ENCODE assay signal across 28 mouse cellular contexts in the genomic region with DNA sequence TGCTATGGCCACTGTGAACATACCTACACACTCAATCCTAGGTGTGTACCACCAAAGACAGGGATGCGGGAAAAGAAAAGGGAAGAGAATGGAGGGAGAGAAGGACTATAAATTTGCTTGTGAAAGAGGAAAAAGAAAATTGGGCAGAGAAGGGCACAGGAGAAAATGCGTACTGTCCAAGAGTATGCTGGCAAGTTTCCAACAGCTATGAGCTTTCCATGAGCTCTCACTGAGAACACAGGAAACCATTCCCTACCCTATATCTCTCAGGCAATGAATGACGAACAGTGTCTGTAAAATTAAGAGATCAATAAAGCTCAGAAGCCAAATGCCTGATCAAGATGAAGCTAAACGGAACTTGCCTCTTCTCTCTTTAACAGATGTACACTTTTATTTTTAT.
DNase-seq lines count a peak whose midpoint lies in the region; ATAC-seq lines count a peak whose summit lies in the region.
"Had no signal": no experiment of that assay in that cellular context is flagged by ENCODE, and none has a peak within 500 bp of the region (broad histone marks: within the 10 kb centered on the region; RNA-seq: fewer than 3 reads in every experiment).

No protein-coding gene starts in this region.

- 0 out of 2 replicates have a peak overlapping the region, but pooled peaks have one; percentile 0 for H3K27ac ChIP-seq in hindbrain, embryonic 13.5 days
- H3K27ac ChIP-seq in hindbrain, embryonic 16.5 days (ENCODE audit: low read depth, low read length): no peak overlapping the region
- H3K27ac ChIP-seq in midbrain, embryonic 16.5 days (ENCODE audit: low read length): 0 out of 2 replicates have a peak overlapping the region, but pooled peaks have one; percentile 3
- no peak overlapping the region for H3K27ac ChIP-seq in midbrain, embryonic 15.5 days
- H3K27ac ChIP-seq: embryonic facial prominence, embryonic 13.5 days; heart, embryonic 13.5 days; kidney, postnatal 0 days; limb, embryonic 10.5 days; limb, embryonic 15.5 days; liver, embryonic 14.5 days; neural tube, embryonic 12.5 days had no signal

- peaks cover 41% of the 10 kb centered on the region for H3K4me1 ChIP-seq in hindbrain, embryonic 13.5 days (replicated peaks)
- H3K4me1 ChIP-seq in hindbrain, embryonic 16.5 days (ENCODE audit: control insufficient read depth, insufficient read depth, low read depth, low read length): peaks cover 15% of the 10 kb centered on the region
- peaks cover 16% of the 10 kb centered on the region for H3K4me1 ChIP-seq in midbrain, embryonic 16.5 days (ENCODE audit: control insufficient read depth, insufficient read depth, low read length)
- H3K4me1 ChIP-seq in midbrain, embryonic 15.5 days: peaks cover 35% of the 10 kb centered on the region

- ATAC-seq in hindbrain, embryonic 13.5 days (ENCODE audit: low FRiP score): no peak
- no peak for ATAC-seq in hindbrain, embryonic 16.5 days
- ATAC-seq in midbrain, embryonic 16.5 days: no peak
- no peak for ATAC-seq in midbrain, embryonic 15.5 days (replicated peaks)
- no peak for ATAC-seq in frontal cortex, adult (ENCODE audit: low TSS enrichment)
- ATAC-seq: activated CD4-positive, CD25-positive, alpha-beta regulatory T cell, adult 4 months; intestine, embryonic 16.5 days had no signal

- no peaks in the 10 kb centered on the region for H3K9me3 ChIP-seq in hindbrain, embryonic 13.5 days
- H3K9me3 ChIP-seq in hindbrain, embryonic 16.5 days (ENCODE audit: control insufficient read depth, low read length): no peaks in the 10 kb centered on the region
- no peaks in the 10 kb centered on the region for H3K9me3 ChIP-seq in midbrain, embryonic 16.5 days (replicated peaks; ENCODE audit: control insufficient read depth, low read length, poor library complexity, severe bottlenecking)
- H3K9me3 ChIP-seq in midbrain, embryonic 15.5 days: no peaks in the 10 kb centered on the region
- H3K9me3 ChIP-seq: embryonic facial prominence, embryonic 13.5 days; heart, embryonic 13.5 days; limb, embryonic 10.5 days; limb, embryonic 15.5 days; neural tube, embryonic 12.5 days had no signal

- peak; percentile 31 to 50 for DNase-seq in cerebellum, postnatal 10 days
- DNase-seq in cerebellum, adult 9-11 months: no peak
- no peak for DNase-seq in gastrocnemius, postnatal 4 days (ENCODE audit: low spot score in 2 of 2)
- DNase-seq: adrenal gland, adult 2 months; cerebellum, adult 8-10 months; embryo, embryonic 11 days; gastrocnemius, postnatal 25 days; heart, postnatal 10 days; lung, adult 2 months; thymus, adult 2 months; thymus, postnatal 36 days had no signal

- no peaks in the 10 kb centered on the region for H3K27me3 ChIP-seq in hindbrain, embryonic 13.5 days
- H3K27me3 ChIP-seq in hindbrain, embryonic 16.5 days (replicated peaks; ENCODE audit: control insufficient read depth, insufficient read depth, low read length): no peaks in the 10 kb centered on the region
- H3K27me3 ChIP-seq in midbrain, embryonic 16.5 days (ENCODE audit: control insufficient read depth, insufficient read depth, low read depth, low read length): no peaks in the 10 kb centered on the region
- H3K27me3 ChIP-seq in midbrain, embryonic 15.5 days (replicated peaks): no peaks in the 10 kb centered on the region
- H3K27me3 ChIP-seq: CH12.LX; embryonic facial prominence, embryonic 13.5 days; heart, embryonic 13.5 days; limb, embryonic 15.5 days; neural tube, embryonic 12.5 days had no signal

- no peak overlapping the region for H3K9ac ChIP-seq in hindbrain, embryonic 13.5 days
- no peak overlapping the region for H3K9ac ChIP-seq in hindbrain, embryonic 16.5 days (ENCODE audit: low read depth, low read length)
- no peak overlapping the region for H3K9ac ChIP-seq in midbrain, embryonic 16.5 days (ENCODE audit: low read depth, low read length)
- no peak overlapping the region for H3K9ac ChIP-seq in midbrain, embryonic 15.5 days
- H3K9ac ChIP-seq: embryonic facial prominence, embryonic 13.5 days; heart, embryonic 13.5 days; limb, embryonic 15.5 days; liver, embryonic 14.5 days; neural tube, embryonic 12.5 days had no signal

- H3K4me2 ChIP-seq in hindbrain, embryonic 13.5 days: no peak overlapping the region
- no peak overlapping the region for H3K4me2 ChIP-seq in hindbrain, embryonic 16.5 days (ENCODE audit: low read length)
- H3K4me2 ChIP-seq in midbrain, embryonic 16.5 days (ENCODE audit: low read length): no peak overlapping the region
- H3K4me2 ChIP-seq in midbrain, embryonic 15.5 days: no peak overlapping the region
- H3K4me2 ChIP-seq: embryonic facial prominence, embryonic 13.5 days; heart, embryonic 13.5 days; limb, embryonic 15.5 days; midbrain, embryonic 11.5 days; neural tube, embryonic 12.5 days had no signal

- no peaks in the 10 kb centered on the region for H3K36me3 ChIP-seq in hindbrain, embryonic 13.5 days
- H3K36me3 ChIP-seq in hindbrain, embryonic 16.5 days (ENCODE audit: control insufficient read depth, insufficient read depth, low read length): no peaks in the 10 kb centered on the region
- H3K36me3 ChIP-seq in midbrain, embryonic 16.5 days (ENCODE audit: control insufficient read depth, insufficient read depth, low read length): no peaks in the 10 kb centered on the region
- no peaks in the 10 kb centered on the region for H3K36me3 ChIP-seq in midbrain, embryonic 15.5 days (replicated peaks)
- H3K36me3 ChIP-seq: embryonic facial prominence, embryonic 13.5 days; heart, embryonic 13.5 days; limb, embryonic 10.5 days; limb, embryonic 15.5 days; neural tube, embryonic 12.5 days had no signal

- 60% methylated on average over 4 of the region's 4 CpGs for WGBS in hindbrain, embryonic 13.5 days
- WGBS in hindbrain, embryonic 16.5 days: 48% methylated on average over 4 of the region's 4 CpGs
- WGBS in midbrain, embryonic 16.5 days: 62% methylated on average over 4 of the region's 4 CpGs
- 59% methylated on average over 4 of the region's 4 CpGs for WGBS in midbrain, embryonic 15.5 days

- H3K4me3 ChIP-seq in hindbrain, embryonic 13.5 days: no peak overlapping the region
- H3K4me3 ChIP-seq in hindbrain, embryonic 16.5 days (ENCODE audit: low read length): no peak overlapping the region
- no peak overlapping the region for H3K4me3 ChIP-seq in midbrain, embryonic 16.5 days (ENCODE audit: low read depth, low read length)
- no peak overlapping the region for H3K4me3 ChIP-seq in midbrain, embryonic 15.5 days
- H3K4me3 ChIP-seq: embryonic facial prominence, embryonic 13.5 days; erythroblast, embryonic 14.5 days; heart, embryonic 13.5 days; limb, embryonic 10.5 days; limb, embryonic 15.5 days; neural tube, embryonic 12.5 days had no signal

Comparison
In these comparisons a context has a peak if more than half of its experiments do, and no peak if none do; other contexts are left out.
1. DNase-seq: peak in cerebellum, postnatal 10 days (2 of 2); none in cerebellum, adult 9-11 months (single experiment) and gastrocnemius, postnatal 4 days (0 of 2).
2. H3K27ac ChIP-seq: peak in hindbrain, embryonic 13.5 days (single experiment) and midbrain, embryonic 16.5 days (single experiment); none in hindbrain, embryonic 16.5 days (single experiment) and midbrain, embryonic 15.5 days (single experiment).